Mouse (Mus musculus): ENCODE data around the gene Tor1aip2. TPM values are rescaled to one million over a fixed set of nuclear protein-coding genes. Genes with fewer than 3 reads are reported as not detected.

Tor1aip2 gene
- total RNA-seq (2023) = 104 TPM

GRCm38 (mm10) chr1:156035269-156035929 is at the start of gene Tor1aip2:
Gene Tor1aip2 (plus strand): TSS chr1:156035403.

GRCm38 (mm10) chr1:156035930-156036737 is 931 bp downstream of the Tor1aip2 start, which contains the start of gene Tor1aip1:
Gene Tor1aip1 (minus strand): TSS chr1:156036480.

Other genes with a start within 250 kb of the Tor1aip2 start
- 36.1 TPM for gene Qsox1, start 222.5 kb upstream of the Tor1aip2 start, total RNA-seq (2023)
- 85.3 TPM for gene Cep350, start 62.1 kb upstream of the Tor1aip2 start, total RNA-seq (2023)
- gene Tor1aip1, start 1.1 kb downstream of the Tor1aip2 start, total RNA-seq (2023) = 117 TPM
- not detected for gene Fam163a, start 169.6 kb downstream of the Tor1aip2 start, total RNA-seq (2023)